Mouse (Mus musculus) central nervous system, embryonic 14 days (tissue): ENCODE data around the gene Spaca5. TPM values are rescaled to one million over a fixed set of nuclear protein-coding genes. Genes with fewer than 3 reads are reported as not detected.

Source experiments
- polyA plus RNA-seq: library from polyadenylated mRNA; depleted of rRNA; stranded (reverse); fragments of >200 nt; gene quantifications from 2 replicates; pipeline ENCODE4 v1.2.3, GENCODE M21; 2012; rRNA removed

Gene Spaca5
- polyA plus RNA-seq = 0.10 TPM in 1 of 2 replicates, not detected in the other

DNA sequence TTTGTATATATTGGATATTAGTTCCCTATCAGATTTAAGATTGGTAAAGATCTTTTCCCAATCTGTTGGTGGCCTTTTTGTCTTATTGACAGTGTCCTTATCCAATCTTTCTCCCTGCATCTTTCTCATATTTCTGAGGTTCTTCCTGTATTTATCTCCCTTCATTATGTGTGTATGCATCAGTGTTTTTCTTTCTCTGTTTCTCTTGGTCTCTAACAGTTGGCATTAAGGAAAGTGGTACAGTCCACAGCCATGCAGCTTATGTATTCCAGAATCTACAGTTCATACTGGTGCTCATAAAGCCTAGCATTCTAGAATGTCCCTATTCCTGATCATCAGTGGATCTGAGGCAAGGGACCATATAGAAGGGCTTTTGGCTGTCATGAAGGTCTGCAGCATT is at the start of gene Spaca5:
Gene Spaca5 (plus strand): TSS at position 301 of the 400 bp plus-strand sequence.

GRCm38 (mm10) chrX:21061866-21062543 is 6.2 kb upstream of the Spaca5 start, which contains the start of gene Zfp182:
Gene Zfp182, minus strand, starts transcription at chrX:21062316.

GRCm38 (mm10) chrX:21088983-21089866 is 21.0 kb downstream of the Spaca5 start, which contains the start of gene Zfp300:
Gene Zfp300, minus strand, starts transcription at chrX:21089527.

GRCm38 (mm10) chrX:21115520-21115919 is 47.3 kb downstream of the Spaca5 start, which contains the start of gene Ssxa1:
Gene Ssxa1, plus strand, starts transcription at chrX:21115820.

Other genes starting within 250 kb of the Spaca5 start
- gene Timp1, start 198.2 kb upstream of the Spaca5 start, polyA plus RNA-seq = 9.7 and 18.0 TPM in 2 replicates
- gene Syn1, start 147.4 kb upstream of the Spaca5 start, polyA plus RNA-seq = 39.7 and 42.0 TPM in 2 replicates
- gene Cfp, start 136.9 kb upstream of the Spaca5 start, polyA plus RNA-seq = 28.2 and 30.7 TPM in 2 replicates
- gene Elk1, start 117.8 kb upstream of the Spaca5 start, polyA plus RNA-seq = 31.3 and 33.5 TPM in 2 replicates
- gene Uxt, start 106.4 kb upstream of the Spaca5 start, polyA plus RNA-seq = 25.9 and 28.9 TPM in 2 replicates
- 8.7 and 10.7 TPM in 2 replicates for gene Zfp182, start 6.1 kb upstream of the Spaca5 start, polyA plus RNA-seq
- gene Zfp300, start 21.1 kb downstream of the Spaca5 start, polyA plus RNA-seq = 1.3 and 1.5 TPM in 2 replicates
- not detected in 2 replicates for gene Ssxa1, start 47.4 kb downstream of the Spaca5 start, polyA plus RNA-seq
- gene Gm21876, start 107.2 kb downstream of the Spaca5 start, polyA plus RNA-seq = not detected in 2 replicates